Comparison of ENCODE assay signal across 8 mouse cellular contexts in the genomic region with DNA sequence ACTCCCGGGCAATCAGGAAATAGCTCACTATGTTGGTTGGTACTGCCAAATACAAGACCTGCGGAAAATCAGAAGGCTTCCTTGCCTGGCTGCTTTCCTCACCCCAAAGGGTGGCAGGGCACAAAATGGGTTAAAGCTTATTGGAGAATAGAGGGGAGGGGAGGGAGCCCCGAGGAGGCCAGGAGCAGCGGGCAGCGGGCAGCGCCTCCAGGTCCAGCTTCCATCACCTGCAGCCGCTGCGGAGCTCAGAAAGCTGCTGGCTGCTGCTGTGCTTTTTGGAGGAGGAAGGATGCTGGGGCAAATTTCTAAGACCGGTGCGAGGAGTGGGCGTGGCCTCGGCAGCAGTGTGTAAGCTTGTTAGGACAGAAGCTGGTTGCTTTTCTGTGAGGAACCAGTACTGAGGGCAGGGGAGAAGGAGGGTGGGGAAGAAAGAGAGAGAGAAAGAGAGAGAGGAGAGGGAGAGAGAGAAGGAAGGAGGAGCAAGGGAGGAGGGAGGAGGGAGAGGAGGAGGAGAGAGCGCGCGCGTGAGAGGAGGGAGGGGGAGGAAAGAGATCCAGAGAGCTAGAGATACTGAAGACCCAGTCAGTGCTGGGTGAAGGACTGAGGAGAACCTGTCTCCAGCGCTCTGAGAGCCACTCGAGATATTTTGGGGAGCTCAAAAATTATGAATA. TPM values are rescaled to one million over a fixed set of nuclear protein-coding genes. Genes with fewer than 3 reads are reported as not detected.
A peak's percentile ranks its signal among the peaks of the same experiment; 100 is the strongest.
DNase-seq lines count a peak whose midpoint lies in the region; ATAC-seq and TF ChIP-seq lines count a peak whose summit lies in the region.

Gene Cntnap4 (plus strand): TSS at position 573 of the 671 bp plus-strand sequence.

- H3K36me3 ChIP-seq in heart, embryonic 12.5 days: no peaks in the 10 kb centered on the region

- no peak within 1 kb of the TSS for H3K9ac ChIP-seq in heart, embryonic 12.5 days

- peak within 1 kb of the TSS; percentile 51 for H3K4me2 ChIP-seq in heart, embryonic 12.5 days

- H3K4me3 ChIP-seq in heart, embryonic 12.5 days: peak within 1 kb of the TSS; percentile 26
- H3K4me3 ChIP-seq in gastrocnemius, adult 2 months: no peak within 1 kb of the TSS

- ATAC-seq in heart, embryonic 12.5 days (ENCODE audit: insufficient number of reproducible peaks, low FRiP score): no peak

- no peak within 1 kb of the TSS for H3K27ac ChIP-seq in heart, embryonic 12.5 days (ENCODE audit: poor library complexity, severe bottlenecking)
- H3K27ac ChIP-seq in gastrocnemius, adult 2 months: no peak within 1 kb of the TSS

- 2% methylated on average over 18 of the region's 18 CpGs for WGBS in heart, embryonic 12.5 days

- no peak for TF ChIP-seq CTCF in gastrocnemius, adult 2 months (IDR thresholded peaks at IDR 0.05)

- no peaks in the 10 kb centered on the region for H3K9me3 ChIP-seq in heart, embryonic 12.5 days (replicated peaks)

- intact Hi-C loops in heart, postnatal 14 days (cut with DNase I): no loop called here
- intact Hi-C loops in left cerebral cortex, postnatal 36 days (cut with DNase I): loop anchor here (2.0 to 10.0 kb wide), 7 partner anchors 155 to 1063 kb away; no protein-coding TSS in a partner anchor
- intact Hi-C loops in gastrocnemius, adult 2 months (cut with DNase I): no loop called here
- intact Hi-C loops in heart, postnatal 36 days (cut with DNase I): loop anchor here (5.0 kb wide), 1 partner anchor 403 kb away; no protein-coding TSS in a partner anchor

- 0 out of 2 replicates have a peak, but pooled peaks cover 3% of the 10 kb centered on the region for H3K4me1 ChIP-seq in heart, embryonic 12.5 days (replicated peaks)

- no peak for DNase-seq in heart, postnatal 14 days
- peak; percentile 83 for DNase-seq in cerebellum, adult 9-11 months
- DNase-seq in frontal cortex, postnatal 10 days (ENCODE audit: low spot score in 2 of 2): peak; percentile 31 to 51
- peak; percentile 53 to 62 for DNase-seq in left cerebral cortex, postnatal 36 days (ENCODE audit: low spot score in 2 of 2)
- peak; percentile 61 for DNase-seq in right cerebral cortex, adult 18-20 months
- no peak for DNase-seq in gastrocnemius, adult 2 months
- DNase-seq in heart, postnatal 36 days: no peak

- H3K27me3 ChIP-seq in heart, embryonic 12.5 days (replicated peaks): peaks cover 26% of the 10 kb centered on the region

RNA-seq across cellular contexts. Expression of gene Cntnap4, which starts in this region (rescaled TPM):
- 0.04 and 0.05 TPM in 2 replicates for polyA plus RNA-seq in heart, embryonic 12.5 days (2016; fragmentation: Nextera tagmentation; extraction: Ambion mirVana)
- total RNA-seq in heart, postnatal 14 days (2021): not detected
- total RNA-seq in left cerebral cortex, postnatal 36 days (2021): 10 to 100 TPM; 24.3 to 25.6 TPM
- under 1 TPM in 1 of 2 experiments, not detected in 1; 0.06 TPM for total RNA-seq in gastrocnemius, adult 2 months (2021)
- total RNA-seq in heart, postnatal 36 days (2021): not detected

Comparison
In these comparisons a context has a peak if more than half of its experiments do, and no peak if none do; other contexts are left out.
1. RNA of gene Cntnap4 (total RNA-seq): 24.3 to 25.6 TPM in left cerebral cortex, postnatal 36 days; 0.06 TPM in gastrocnemius, adult 2 months, not detected in heart, postnatal 36 days and not detected in heart, postnatal 14 days; every median in the first group is over 10 times any median in the second.
2. intact Hi-C loops: an anchor here in left cerebral cortex, postnatal 36 days (2.0 to 10.0 kb wide) and heart, postnatal 36 days (5.0 kb wide); none called in heart, postnatal 14 days and gastrocnemius, adult 2 months.
3. DNase-seq: peak in cerebellum, adult 9-11 months (single experiment), frontal cortex, postnatal 10 days (2 of 2), left cerebral cortex, postnatal 36 days (2 of 2) and right cerebral cortex, adult 18-20 months (single experiment); none in heart, postnatal 14 days (0 of 2), gastrocnemius, adult 2 months (single experiment) and heart, postnatal 36 days (0 of 2).